Mouse (Mus musculus): ENCODE data around the gene Wdr46. TPM values are rescaled to one million over a fixed set of nuclear protein-coding genes. Genes with fewer than 3 reads are reported as not detected.
A peak's percentile ranks its signal among the peaks of the same experiment; 100 is the strongest.

Wdr46 gene
- polyA plus RNA-seq, 1 experiment from 2014 or later: 23.1 TPM

DNA sequence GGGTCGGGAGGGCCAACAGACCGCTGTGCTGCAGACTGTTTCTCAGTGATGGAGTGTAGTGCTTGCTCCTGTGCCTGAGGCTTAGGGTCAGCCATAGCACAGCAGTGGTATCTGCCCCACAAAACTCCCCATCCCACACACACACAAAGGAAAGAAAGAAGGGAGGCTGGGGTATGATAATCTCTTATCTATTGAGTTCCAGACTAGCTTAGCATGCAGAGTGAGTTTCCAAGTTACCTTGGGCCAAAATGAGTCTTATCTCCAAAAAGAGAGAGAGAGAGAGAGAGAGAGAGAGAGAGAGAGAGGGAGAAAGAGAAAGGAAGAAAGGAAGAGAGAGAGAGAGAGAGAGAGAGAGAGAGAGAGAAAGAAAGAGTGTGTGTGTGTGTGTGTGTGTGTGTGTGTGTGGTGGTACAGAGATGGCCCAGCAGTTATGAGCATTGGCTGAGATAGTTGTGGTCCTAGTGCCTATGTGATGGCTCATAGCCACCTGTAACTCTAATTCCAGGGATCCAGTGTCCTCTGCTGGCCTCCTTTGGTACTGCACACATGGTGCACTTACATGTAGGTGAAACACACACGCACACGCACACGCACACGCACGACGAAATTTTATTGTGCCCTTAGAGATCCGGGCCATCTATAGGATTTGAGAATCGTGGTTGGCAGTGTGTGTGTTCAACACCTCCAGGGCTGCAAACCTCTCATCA, 15.7 kb upstream of the Wdr46 start:
- Histone ChIP-seq H3K4me2 (ENCODE audit: low read depth, low read length) (no peak overlapping the region), H3K36me3 (ENCODE audit: control insufficient read depth, insufficient read depth, low read length) (no peaks in the 10 kb centered on the region), H3K4me1 (ENCODE audit: control insufficient read depth, insufficient read depth, low read length) (peaks cover 10% of the 10 kb centered on the region), H3K27me3 (ENCODE audit: control insufficient read depth, insufficient read depth, low read length) (no peaks in the 10 kb centered on the region), H3K27ac (ENCODE audit: low read length) (no peak overlapping the region), H3K4me3 (replicated peaks; ENCODE audit: low read length) (no peak overlapping the region), H3K9ac (ENCODE audit: low read length) (no peak overlapping the region), H3K9me3 (replicated peaks; ENCODE audit: control insufficient read depth, low read length) (no peaks in the 10 kb centered on the region)
- no peak for ATAC-seq (ENCODE audit: insufficient read depth, low FRiP score)
- WGBS: 88% methylated on average over 10 of the region's 10 CpGs

DNA sequence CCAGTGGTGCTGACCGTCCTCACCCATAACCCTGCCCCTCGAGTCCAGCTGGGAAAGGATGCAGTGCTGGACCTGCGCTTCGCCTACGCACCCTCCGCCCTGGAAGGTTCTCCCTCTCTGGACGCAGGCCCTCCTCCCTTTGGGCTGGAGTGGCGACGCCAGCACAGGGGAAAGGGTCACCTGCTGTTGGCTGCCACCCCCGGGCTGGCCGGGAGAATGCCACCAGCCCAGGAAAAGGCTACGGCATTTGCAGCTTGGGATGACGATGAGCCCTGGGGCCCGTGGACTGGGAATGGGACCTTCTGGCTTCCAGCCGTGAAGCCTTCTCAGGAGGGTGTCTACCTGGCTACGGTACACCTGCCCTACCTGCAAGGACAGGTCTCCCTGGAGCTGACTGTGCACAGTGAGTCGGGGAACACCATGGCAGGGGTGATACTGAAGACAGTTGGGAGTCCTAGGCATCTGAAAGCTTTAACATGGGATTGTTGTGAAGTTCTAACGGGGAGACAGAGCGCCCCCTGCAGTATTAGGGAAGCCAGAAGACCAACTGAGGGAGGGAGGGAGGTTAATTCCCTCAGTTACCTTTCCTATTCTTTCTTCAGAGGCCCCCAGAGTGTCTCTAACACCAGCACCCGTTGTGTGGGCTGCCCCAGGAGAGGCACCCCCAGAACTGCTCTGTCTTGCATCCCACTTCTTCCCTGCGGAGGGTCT, 14.9 kb upstream of the Wdr46 start:
- H3K9me3 ChIP-seq (replicated peaks; ENCODE audit: control insufficient read depth, low read length): no peaks in the 10 kb centered on the region
- WGBS: 82% methylated on average over 21 of the region's 21 CpGs
- no peak overlapping the region for H3K27ac ChIP-seq (ENCODE audit: low read length)
- no peaks in the 10 kb centered on the region for H3K27me3 ChIP-seq (ENCODE audit: control insufficient read depth, insufficient read depth, low read length)
- no peak overlapping the region for H3K9ac ChIP-seq (ENCODE audit: low read length)
- no peaks in the 10 kb centered on the region for H3K36me3 ChIP-seq (ENCODE audit: control insufficient read depth, insufficient read depth, low read length)
- no peak overlapping the region for H3K4me3 ChIP-seq (replicated peaks; ENCODE audit: low read length)
- H3K4me2 ChIP-seq (ENCODE audit: low read depth, low read length): no peak overlapping the region
- H3K4me1 ChIP-seq (ENCODE audit: control insufficient read depth, insufficient read depth, low read length): peaks cover 10% of the 10 kb centered on the region
- no peak for ATAC-seq (ENCODE audit: insufficient read depth, low FRiP score)

DNA sequence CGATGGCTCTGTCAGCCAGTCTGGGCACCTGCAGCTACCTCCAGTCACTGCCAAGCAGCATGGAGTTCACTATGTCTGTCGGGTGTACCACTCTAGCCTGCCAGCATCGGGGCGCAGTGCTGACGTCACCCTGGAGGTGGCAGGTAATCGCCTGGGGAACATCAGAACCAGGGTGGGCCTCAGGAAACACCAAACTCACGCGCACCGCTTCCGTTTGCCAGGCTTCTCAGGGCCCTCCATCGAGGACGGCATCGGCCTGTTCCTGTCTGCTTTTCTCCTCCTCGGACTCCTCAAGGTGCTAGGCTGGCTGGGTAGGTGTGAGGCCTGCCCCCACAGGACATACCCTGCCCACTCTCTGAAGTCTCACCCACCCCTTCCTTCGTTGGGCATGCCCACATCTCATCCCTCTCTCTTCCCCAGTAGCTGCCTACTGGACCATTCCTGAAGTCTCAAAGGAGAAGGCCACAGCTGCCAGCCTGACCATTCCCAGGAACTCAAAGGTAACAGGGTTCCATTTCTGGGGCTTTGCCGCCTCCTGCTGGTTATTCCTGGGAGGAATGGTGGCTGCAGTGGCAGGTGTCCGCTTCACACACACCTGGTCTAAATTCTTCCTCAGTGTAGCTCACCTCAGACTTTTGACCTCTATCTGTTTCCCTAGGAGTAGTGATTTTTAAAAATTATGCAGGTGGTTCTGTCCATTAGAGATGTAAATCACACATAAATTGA, 14.1 kb upstream of the Wdr46 start:
- WGBS: 74% methylated on average over 17 of the region's 17 CpGs
- Histone ChIP-seq H3K9me3 (replicated peaks; ENCODE audit: control insufficient read depth, low read length) (no peaks in the 10 kb centered on the region), H3K9ac (ENCODE audit: low read length) (no peak overlapping the region), H3K27me3 (ENCODE audit: control insufficient read depth, insufficient read depth, low read length) (no peaks in the 10 kb centered on the region), H3K27ac (ENCODE audit: low read length) (no peak overlapping the region), H3K4me1 (ENCODE audit: control insufficient read depth, insufficient read depth, low read length) (peaks cover 17% of the 10 kb centered on the region), H3K36me3 (ENCODE audit: control insufficient read depth, insufficient read depth, low read length) (no peaks in the 10 kb centered on the region), H3K4me2 (ENCODE audit: low read depth, low read length) (no peak overlapping the region), H3K4me3 (replicated peaks; ENCODE audit: low read length) (no peak overlapping the region)
- ATAC-seq (ENCODE audit: insufficient read depth, low FRiP score): no peak

- no peak for ATAC-seq (ENCODE audit: insufficient read depth, low FRiP score)
- H3K9me3 ChIP-seq (replicated peaks; ENCODE audit: control insufficient read depth, low read length): no peaks in the 10 kb centered on the region
- WGBS: 58% methylated on average over 21 of the region's 21 CpGs
- no peaks in the 10 kb centered on the region for H3K27me3 ChIP-seq (ENCODE audit: control insufficient read depth, insufficient read depth, low read length)
- H3K4me1 ChIP-seq (ENCODE audit: control insufficient read depth, insufficient read depth, low read length): peaks cover 19% of the 10 kb centered on the region
- peak overlapping the region; percentile 63 for H3K4me3 ChIP-seq (replicated peaks; ENCODE audit: low read length)
- H3K36me3 ChIP-seq (ENCODE audit: control insufficient read depth, insufficient read depth, low read length): no peaks in the 10 kb centered on the region
- H3K4me2 ChIP-seq (ENCODE audit: low read depth, low read length): peak overlapping the region; percentile 68
- no peak overlapping the region for H3K27ac ChIP-seq (ENCODE audit: low read length)
- H3K9ac ChIP-seq (ENCODE audit: low read length): peak overlapping the region; percentile 82
Observed at GRCm38 (mm10) chr17:33928251-33928947, 12.1 kb upstream of the Wdr46 start.

DNA sequence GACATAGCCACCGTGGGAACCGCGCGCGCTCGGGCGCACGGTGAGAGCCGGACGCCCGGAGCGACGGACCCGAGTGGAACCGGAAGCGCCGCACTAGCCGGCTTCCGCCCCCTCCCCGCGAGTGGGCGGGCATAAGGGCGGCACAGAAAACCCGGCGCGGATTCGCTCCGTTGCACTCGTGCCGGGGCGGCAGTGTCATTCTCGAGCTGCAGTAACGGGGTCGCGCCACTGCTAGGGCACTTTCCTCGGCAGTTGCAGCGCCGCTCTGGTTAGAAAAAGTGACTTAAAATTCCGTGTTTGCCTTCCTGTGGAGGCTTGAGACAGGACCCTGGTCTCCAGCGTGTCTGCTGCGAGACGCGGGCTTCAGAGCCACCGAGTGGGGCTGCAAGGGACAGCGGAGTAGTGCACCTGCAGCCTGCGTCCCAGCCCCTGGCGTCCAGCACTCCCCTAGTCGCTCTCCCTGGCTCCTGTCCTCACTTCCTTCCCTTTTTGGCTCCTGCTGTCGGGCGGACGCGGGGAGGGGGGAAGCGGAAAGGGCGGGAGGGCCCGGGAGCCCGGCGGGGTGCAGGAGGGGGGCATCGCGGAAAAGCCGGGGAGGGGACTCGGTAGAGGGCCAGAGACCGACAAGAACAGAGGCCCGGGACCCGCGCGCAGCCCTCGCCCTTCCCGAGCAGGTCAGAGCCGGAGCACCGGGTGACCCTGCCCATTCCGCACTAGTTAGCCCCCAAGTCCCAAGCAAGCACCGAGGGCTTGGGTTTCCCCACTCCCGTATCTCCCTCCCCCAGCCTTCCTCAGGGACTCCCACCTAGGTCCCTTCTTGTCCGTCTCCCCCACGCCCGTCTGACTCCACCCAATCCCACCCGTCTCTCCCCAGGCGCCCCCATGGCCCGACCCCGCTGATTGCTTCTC, 10.8 kb upstream of the Wdr46 start, which contains the start of gene Rgl2:
Gene Rgl2 (plus strand): TSS at position 173 of the 909 bp plus-strand sequence.
- Histone ChIP-seq H3K4me2 (ENCODE audit: low read depth, low read length) (peak within 1 kb of the TSS; percentile 68), H3K27ac (ENCODE audit: low read length) (peak within 1 kb of the TSS; percentile 99), H3K36me3 (ENCODE audit: control insufficient read depth, insufficient read depth, low read length) (no peaks in the 10 kb centered on the region), H3K4me3 (replicated peaks; ENCODE audit: low read length) (peak within 1 kb of the TSS; percentile 63), H3K9me3 (replicated peaks; ENCODE audit: control insufficient read depth, low read length) (no peaks in the 10 kb centered on the region), H3K9ac (ENCODE audit: low read length) (peak within 1 kb of the TSS; percentile 82), H3K27me3 (ENCODE audit: control insufficient read depth, insufficient read depth, low read length) (no peaks in the 10 kb centered on the region), H3K4me1 (ENCODE audit: control insufficient read depth, insufficient read depth, low read length) (peaks cover 19% of the 10 kb centered on the region)
- WGBS: under 1% methylated on average over 74 of the region's 80 CpGs
- peak; percentile 89 for ATAC-seq (ENCODE audit: insufficient read depth, low FRiP score)

DNA sequence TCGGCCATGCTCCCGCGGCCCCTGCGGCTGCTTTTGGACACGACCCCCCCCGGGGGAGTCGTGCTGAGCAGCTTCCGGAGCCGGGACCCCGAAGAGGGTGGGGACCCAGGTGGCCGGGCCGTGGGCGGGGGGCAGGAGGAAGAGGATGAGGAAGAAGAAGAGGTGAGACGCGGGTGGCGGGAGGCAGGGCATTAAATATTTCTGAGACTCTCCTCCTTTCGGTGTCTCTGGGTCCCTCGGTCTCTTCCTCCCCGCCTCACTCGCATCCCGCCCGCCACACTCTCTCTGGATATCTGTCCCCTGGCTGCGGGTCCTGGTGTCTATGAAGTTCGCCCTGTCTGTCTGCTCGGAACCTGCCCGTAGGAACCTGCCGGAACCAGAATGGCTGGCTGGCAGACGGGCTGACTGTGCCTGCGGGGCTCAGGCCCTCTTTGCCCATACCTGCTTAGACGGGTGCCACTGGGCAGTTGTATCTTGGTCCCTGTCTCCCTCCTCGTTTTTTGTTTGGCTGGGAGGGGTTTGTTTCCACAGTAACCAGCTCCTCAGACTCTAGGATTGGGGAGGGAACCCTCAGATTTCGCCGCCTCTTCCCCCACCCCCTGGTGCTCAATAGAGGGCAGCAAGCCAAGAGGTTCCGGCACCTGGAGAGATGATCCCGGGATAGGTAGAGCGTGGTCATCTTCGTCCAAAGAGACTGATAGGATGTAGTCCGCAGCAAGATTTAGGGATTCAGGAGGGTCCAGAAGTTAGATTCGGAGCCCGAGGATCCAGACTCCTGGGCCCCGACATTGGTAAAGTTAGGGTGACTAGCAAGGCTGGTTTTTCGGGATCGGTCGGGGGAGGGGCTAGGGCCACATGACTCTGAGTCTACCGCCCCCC, 9.9 kb upstream of the Wdr46 start:
- ATAC-seq (ENCODE audit: insufficient read depth, low FRiP score): peak; percentile 19; the same call in 1 of the 2 replicates
- Histone ChIP-seq H3K36me3 (ENCODE audit: control insufficient read depth, insufficient read depth, low read length) (0 out of 2 replicates have a peak, but pooled peaks cover 3% of the 10 kb centered on the region), H3K4me3 (replicated peaks; ENCODE audit: low read length) (peak overlapping the region; percentile 63), H3K4me1 (ENCODE audit: control insufficient read depth, insufficient read depth, low read length) (peaks cover 19% of the 10 kb centered on the region), H3K27me3 (ENCODE audit: control insufficient read depth, insufficient read depth, low read length) (no peaks in the 10 kb centered on the region), H3K9ac (ENCODE audit: low read length) (peak overlapping the region; percentile 82), H3K4me2 (ENCODE audit: low read depth, low read length) (peak overlapping the region; percentile 68), H3K9me3 (replicated peaks; ENCODE audit: control insufficient read depth, low read length) (no peaks in the 10 kb centered on the region), H3K27ac (ENCODE audit: low read length) (peak overlapping the region; percentile 99)
- WGBS: under 1% methylated on average over 42 of the region's 45 CpGs

DNA sequence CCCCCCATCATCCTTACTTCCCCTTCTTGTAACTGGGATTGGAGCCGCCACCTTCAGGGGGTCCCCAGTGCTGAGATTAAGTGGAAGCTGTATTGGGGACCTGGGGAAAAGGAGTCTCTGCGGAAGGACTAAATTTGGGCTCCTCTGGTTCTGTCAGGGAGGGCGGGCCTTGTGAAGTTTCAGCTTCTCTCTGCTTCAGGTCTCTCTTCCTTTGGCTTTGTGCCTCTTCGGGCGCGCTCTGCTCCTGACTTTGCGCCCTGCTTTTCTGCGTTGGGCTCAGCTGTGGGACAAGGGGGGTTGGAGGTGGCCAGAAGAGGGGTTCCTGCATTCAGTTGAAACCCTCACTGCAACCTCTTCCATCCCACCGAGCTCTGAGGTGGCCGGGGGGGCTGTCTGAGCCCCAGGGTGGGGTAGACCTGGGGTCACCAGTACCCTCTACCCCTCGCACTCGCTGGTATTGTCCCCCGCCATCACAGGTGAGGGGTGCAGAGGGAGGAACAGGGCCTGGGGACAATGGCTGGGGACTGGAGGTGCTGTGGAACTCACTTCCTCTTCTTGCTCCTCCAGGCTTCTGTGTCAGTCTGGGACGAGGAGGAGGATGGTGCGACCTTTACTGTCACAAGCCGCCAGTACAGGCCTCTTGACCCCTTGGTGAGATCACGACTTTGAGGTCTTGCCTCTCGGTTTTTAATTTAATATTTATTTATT, 9.1 kb upstream of the Wdr46 start:
- H3K27ac ChIP-seq (ENCODE audit: low read length): peak overlapping the region; percentile 99
- WGBS: 36% methylated on average over 18 of the region's 18 CpGs

More for the DNA sequence above, 9.1 kb upstream of the Wdr46 start:
- Histone ChIP-seq H3K4me3 (replicated peaks; ENCODE audit: low read length) (peak overlapping the region; percentile 63), H3K9me3 (replicated peaks; ENCODE audit: control insufficient read depth, low read length) (no peaks in the 10 kb centered on the region), H3K4me2 (ENCODE audit: low read depth, low read length) (peak overlapping the region; percentile 68), H3K27me3 (ENCODE audit: control insufficient read depth, insufficient read depth, low read length) (no peaks in the 10 kb centered on the region), H3K9ac (ENCODE audit: low read length) (peak overlapping the region; percentile 82), H3K4me1 (ENCODE audit: control insufficient read depth, insufficient read depth, low read length) (peaks cover 19% of the 10 kb centered on the region), H3K36me3 (ENCODE audit: control insufficient read depth, insufficient read depth, low read length) (0 out of 2 replicates have a peak, but pooled peaks cover 8% of the 10 kb centered on the region)
- ATAC-seq (ENCODE audit: insufficient read depth, low FRiP score): no peak

All from stomach, embryonic 16.5 days (tissue).